Mouse (Mus musculus) cerebellum, postnatal 4 days (tissue): ENCODE measurements around the gene Setx.
A peak's percentile ranks its signal among the peaks of the same experiment; 100 is the strongest.

ENCODE experiments used
- DNase-seq, 2 experiments: peaks; one replicate each; pipeline ENCODE4 v3.0.0; 2022; ENCODE audit warnings: low spot score in 2 of 2, mixed read lengths in 1 of 2

Setx gene

GRCm38 (mm10) chr2:29135161-29135560 is 11.2 kb downstream of the Setx start:
- no peak for DNase-seq

GRCm38 (mm10) chr2:29151941-29152340 is 28.0 kb downstream of the Setx start:
- no peak for DNase-seq

DNA sequence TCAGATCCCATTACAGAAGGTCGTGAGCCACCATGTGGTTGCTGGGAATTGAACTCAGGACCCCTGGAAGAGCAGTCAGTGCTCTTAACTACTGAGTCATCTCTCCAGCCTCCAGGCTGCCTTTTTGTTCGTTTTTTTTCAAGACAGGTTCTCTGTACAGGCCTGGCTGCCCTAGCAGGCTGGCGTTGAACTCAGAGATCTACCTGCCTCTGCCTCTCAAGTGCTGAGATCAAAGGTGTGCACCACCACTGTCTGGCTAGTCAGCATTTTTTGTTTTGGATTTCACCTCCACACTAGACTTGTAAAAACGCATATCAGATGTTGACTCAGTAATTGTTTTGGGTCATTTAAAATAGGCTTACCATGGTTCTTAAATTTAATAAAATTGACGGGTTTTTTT is 44.1 kb downstream of the Setx start:
- DNase-seq, result no peak

DNA sequence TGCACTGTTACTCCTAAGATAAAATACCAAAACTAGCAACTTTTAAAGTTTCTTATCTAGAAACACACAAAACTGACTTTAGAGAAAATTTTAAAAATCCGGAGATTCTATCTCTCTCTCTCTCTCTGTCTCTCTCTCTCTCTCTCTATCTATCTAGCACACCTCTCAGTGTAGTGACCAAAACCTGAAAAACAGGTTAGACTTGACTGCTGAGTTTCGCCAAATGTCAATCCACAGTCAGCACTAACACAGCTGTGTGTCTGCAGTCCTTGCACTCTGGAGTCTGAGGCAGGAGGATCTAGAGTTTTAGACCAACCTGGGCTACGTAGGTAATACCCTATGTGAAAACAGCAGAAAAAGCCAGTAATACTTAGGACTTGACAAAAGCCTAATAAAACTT is 50.9 kb downstream of the Setx start:
- DNase-seq, result no peak

DNA sequence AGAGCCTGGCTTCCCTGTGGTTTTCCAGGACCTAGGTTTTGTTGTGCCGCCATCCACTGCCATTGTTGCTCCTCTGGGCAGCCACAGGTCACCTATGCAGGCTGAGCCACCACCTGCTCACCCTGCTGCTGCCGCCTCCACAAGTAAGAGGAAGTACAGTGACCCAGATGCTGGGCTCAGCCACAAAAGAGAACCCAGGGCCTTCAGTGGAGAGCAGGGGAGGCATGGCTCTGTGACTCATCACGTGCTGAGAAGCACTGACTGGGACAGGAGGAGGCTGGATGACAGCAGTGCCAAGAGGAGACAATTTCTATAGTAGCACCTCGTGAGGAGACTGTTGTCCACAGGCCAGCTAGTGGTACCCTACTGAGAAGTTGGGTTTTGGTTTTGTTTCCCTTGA is 55.8 kb downstream of the Setx start:
- DNase-seq, result no peak

DNA sequence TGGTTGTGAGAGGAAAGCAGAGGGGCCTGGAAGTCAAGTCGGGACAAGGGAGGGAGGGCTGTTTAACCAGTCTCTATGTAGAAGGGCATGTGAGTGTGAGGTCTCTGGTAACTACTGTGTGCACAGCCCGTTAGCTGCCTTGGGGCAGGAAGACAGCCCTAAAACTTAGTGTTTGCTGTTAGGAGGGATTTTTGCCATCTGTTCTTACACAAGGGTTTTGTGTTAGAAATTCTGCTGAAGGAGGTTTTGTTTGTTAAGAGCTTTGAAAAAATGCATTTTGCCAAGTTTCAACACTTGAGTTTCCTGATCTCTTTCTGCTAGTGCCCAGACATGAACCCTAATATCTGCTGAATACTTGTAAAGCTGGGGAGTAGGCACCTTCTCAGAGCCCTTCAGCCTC is 57.1 kb downstream of the Setx start:
- DNase-seq, result no peak

GRCm38 (mm10) chr2:29183266-29183924 is 59.4 kb downstream of the Setx start:
- no peak for DNase-seq

DNA sequence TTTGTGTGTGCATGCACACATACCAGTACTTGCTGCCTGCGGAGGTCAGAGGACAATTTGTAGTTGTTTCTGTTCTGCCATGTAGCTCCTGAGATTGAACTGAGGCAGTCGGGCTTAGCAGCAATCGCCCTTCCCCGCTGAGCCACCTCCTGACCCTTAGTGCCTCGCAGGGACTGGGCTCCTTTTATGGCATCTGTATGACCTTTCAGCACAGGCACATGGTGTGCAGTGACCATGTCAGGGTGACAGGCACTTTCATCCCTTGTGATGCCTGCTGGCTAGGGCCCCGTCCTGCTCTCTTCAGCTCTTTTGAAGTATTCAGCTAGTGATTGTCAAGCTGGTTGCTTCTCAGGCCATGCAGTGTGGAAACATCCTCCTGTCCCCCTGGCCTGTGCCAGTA is 62.2 kb downstream of the Setx start:
- no peak for DNase-seq

DNA sequence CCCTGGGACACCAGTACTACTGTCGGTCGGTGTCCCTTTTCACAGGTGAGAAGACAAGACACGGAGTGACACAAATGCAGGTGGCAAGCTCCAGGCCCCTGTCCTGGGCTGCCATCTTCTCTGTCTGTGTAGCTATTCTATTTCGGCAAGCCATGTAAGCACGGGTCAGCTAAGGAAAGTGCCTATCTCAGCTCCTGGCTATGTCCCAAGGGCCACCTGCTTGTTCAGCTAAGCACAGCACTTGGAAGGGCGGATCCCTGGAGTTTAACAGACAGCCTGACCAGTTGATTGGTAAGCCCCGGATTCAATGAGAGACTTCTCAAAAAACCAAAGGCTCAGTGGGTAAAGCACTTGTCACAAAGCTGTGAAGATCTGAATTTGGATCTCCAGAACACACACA is 66.4 kb downstream of the Setx start:
- DNase-seq, result no peak

DNA sequence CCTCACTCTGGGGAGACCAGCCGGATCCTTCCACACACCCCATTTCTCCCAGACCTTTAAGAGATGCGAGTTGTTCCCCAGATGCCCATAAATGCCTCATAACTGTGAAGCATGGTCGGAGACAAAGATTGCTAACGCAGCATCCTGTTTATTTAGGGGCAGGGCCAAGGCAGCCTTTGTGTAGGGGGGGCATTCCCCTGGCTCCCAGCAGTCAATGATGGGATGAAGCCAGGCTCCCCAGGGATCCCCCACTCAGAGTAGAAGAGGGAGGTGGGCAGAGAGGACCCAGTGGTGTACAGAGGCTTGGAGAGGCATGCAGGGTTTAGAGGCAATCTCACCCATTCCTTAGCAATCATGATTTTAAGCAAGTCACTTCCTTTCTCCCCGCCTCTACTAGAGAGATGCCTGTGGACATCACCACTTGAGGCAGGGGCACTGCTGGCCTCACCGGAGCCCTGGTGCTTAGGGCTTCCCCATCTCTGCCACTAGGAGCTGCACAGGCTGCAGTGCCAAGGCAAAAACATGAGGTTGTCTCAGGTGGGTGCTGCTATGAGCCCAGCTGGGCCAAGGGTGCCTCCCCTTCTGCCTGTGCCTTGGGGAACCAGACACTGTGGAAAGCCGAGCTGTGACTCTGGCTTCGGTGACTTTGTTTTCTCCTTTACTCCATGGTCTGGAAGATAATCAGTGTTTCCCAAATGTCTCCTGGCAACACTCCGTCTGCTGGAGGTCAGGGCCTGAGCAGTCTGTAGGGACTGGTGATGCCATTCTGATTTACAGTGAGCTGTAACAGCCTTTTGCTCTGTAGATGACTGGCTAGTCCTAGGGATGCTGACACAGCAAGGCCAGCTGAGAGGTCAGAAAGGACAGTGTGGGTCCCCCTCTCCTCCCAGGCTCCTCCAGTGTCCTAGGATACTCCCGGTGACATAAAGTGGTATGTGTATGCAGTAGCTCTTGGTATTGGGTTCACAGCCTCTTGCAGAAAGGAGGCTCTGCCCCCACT is 67.5 kb downstream of the Setx start:
- DNase-seq, result no peak

- no peak for DNase-seq
Measured at GRCm38 (mm10) chr2:29192629-29193278, 68.8 kb downstream of the Setx start.

- no peak for DNase-seq
Measured at GRCm38 (mm10) chr2:29193819-29194546, 70.0 kb downstream of the Setx start.

DNA sequence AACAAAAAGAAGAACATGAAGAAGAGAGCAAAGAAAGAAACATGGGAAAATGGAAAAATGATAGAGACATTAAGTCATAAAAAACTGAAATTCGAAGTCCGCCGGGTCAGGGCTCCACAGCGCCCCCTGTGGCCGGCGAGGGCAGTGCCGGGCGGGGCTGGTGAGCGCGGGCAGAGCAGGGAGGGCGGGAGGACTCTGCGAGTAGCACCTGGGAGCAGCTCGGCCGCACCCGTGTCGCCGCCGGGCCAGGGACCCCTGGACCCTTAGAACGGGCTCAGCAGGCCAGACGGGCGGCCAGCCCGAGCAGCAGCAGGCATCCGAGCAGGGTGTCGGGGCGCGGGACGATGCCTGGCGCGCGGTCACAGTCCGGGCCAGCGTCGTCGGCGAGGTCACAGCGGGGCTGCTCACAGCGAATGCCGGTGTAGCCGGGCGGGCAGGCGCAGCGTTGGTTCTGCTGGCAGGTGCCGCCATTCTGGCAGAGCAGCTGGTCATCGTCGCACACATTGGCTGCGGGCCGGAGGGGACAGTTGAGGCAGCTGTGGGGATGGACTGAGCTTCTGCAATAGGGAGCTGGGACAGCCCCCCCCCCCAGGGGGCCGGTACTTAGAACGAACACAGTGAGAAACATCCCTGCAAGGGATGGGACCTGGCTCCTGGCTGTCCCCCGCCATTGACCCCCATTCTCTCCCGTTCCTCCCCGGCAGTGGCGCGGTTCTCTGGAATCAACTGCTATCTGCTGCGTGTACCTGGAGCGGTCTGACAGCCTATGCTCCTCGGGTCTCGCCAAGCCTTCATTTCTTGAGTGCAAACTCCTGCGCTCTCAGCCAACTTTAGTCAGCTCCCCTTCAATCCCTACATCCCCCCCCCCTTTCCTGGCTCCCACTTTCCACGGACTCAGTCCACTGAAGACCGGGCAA is 70.8 kb downstream of the Setx start:
- peak; percentile 81 to 95 for DNase-seq

- DNase-seq, result no peak
Measured at GRCm38 (mm10) chr2:29196844-29197243, 72.9 kb downstream of the Setx start.

GRCm38 (mm10) chr2:29198446-29198845 is 74.5 kb downstream of the Setx start:
- no peak for DNase-seq

DNA sequence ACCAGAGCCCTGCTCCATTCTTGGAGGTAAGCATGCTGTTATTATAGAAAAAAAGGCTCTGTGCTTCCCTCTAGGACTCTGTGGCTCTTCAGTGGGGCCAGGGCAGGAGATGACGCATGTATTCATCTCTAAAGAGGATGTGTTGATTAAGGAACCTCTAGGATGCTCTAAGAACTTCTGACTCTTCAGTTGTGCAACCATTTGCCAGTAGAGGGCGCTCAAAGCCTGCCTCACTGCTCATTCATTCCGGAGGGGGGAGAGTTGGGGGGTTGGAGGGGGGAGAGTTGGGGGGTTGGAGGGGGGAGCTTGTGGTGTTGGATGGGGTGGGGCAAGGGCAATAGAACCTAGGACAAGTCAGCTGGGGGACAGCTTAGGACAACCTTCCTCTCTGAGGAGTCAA is 75.9 kb downstream of the Setx start:
- DNase-seq, result peak in 1 of 2 experiments; percentile 54

GRCm38 (mm10) chr2:29201223-29201955 is 77.4 kb downstream of the Setx start:
- DNase-seq, result no peak

DNA sequence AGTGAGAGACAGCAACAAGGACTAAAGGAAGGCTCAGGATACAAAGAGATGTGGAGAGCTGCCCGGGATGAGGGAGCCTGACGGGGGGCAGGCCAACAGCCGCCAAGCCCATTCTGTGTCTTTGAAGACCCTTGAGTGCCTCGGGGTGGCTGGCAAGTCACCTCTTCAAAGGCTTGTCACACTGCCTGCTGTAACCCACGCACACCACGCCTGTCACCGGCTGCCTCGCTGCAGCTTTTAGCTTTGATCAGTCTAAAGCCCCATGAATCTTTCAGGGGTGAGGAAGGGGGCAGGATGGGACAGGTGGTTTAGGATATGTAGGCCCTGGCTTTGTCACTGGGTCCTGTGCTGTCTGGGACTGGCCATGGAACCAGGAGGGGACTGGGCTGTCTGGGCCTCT is 82.2 kb downstream of the Setx start:
- no peak for DNase-seq

GRCm38 (mm10) chr2:29216286-29217012 is 92.5 kb downstream of the Setx start:
- peak in 1 of 2 experiments; percentile 65 for DNase-seq
